17 mouse cellular contexts compared by ENCODE assay signal in the genomic region with DNA sequence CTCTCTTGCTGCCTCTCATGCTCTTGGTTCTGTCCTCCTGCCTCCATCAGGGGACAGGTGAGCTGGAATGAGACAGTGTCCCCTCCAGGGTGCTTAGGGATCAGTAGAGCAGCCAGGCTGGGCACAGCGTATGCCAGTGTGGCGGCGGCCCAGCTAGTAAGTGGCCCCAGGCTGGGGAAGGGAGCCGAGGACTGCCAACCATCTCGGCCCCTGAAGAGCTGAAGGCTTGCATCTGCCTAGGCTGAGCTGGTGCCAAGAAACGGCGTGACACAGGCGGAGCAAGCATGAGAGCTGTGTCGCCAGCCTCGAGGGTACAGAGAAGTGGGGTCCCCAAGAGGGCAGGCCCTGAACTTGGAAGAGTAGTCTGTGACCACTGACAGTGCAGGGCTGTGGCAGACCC. TPM values are rescaled to one million over a fixed set of nuclear protein-coding genes. Genes with fewer than 3 reads are reported as not detected.
DNase-seq lines count a peak whose midpoint lies in the region; TF ChIP-seq lines count a peak whose summit lies in the region.
"Had no signal": no experiment of that assay in that cellular context is flagged by ENCODE, and none has a peak within 500 bp of the region (broad histone marks: within the 10 kb centered on the region; RNA-seq: fewer than 3 reads in every experiment).

No protein-coding gene starts in this region.

- TF ChIP-seq CTCF in ES-Bruce4 (IDR thresholded peaks at IDR 0.05; ENCODE audit: low read depth, low read length): no peak
- TF ChIP-seq CTCF in brain, embryonic 14.5 days (IDR thresholded peaks at IDR 0.05; ENCODE audit: borderline replicate concordance, extremely low read depth, insufficient read depth, insufficient read length): no peak

- H3K4me3 ChIP-seq in ES-Bruce4 (ENCODE audit: low read depth, low read length): 0 out of 2 replicates have a peak overlapping the region, but pooled peaks have one; percentile 6
- H3K4me3 ChIP-seq: embryonic facial prominence, embryonic 13.5 days; liver, embryonic 13.5 days; myocyte had no signal

- H3K27me3 ChIP-seq in ES-Bruce4 (ENCODE audit: control insufficient read depth, insufficient read depth, low read length, poor library complexity, severe bottlenecking): no peaks in the 10 kb centered on the region
- H3K27me3 ChIP-seq: CH12.LX had no signal

- DNase-seq in layer of hippocampus, adult 9-11 months: peak; percentile 57
- no peak for DNase-seq in layer of hippocampus, adult 11-12 months (ENCODE audit: low spot score)
- DNase-seq in brain, embryonic 14.5 days (ENCODE audit: low read depth): peak; percentile 71
- DNase-seq in cerebellum, postnatal 25 days: peak; percentile 77 to 85
- DNase-seq in heart, postnatal 4 days: no peak
- DNase-seq in lung, postnatal 10 days: no peak
- DNase-seq: adrenal gland, adult 8-10 months; heart, postnatal 10 days; kidney, postnatal 25 days; liver, embryonic 13.5 days; thymus, postnatal 4 days had no signal

- no peak overlapping the region for H3K9ac ChIP-seq in ES-Bruce4 (ENCODE audit: low read depth, poor library complexity, severe bottlenecking)
- H3K9ac ChIP-seq: embryonic facial prominence, embryonic 13.5 days; liver, embryonic 13.5 days had no signal

- TF ChIP-seq POLR2A in ES-Bruce4 (IDR thresholded peaks at IDR 0.05; ENCODE audit: insufficient read depth, low read length): no peak
- no peak for TF ChIP-seq POLR2A in brain, embryonic 14.5 days (IDR thresholded peaks at IDR 0.05; ENCODE audit: borderline replicate concordance, extremely low read depth, insufficient read depth, insufficient read length, poor library complexity, severe bottlenecking)

- no peaks in the 10 kb centered on the region for H3K9me3 ChIP-seq in ES-Bruce4 (replicated peaks; ENCODE audit: control insufficient read depth, insufficient read depth, low read length, poor library complexity, severe bottlenecking)
- H3K9me3 ChIP-seq: embryonic facial prominence, embryonic 13.5 days; liver, embryonic 13.5 days had no signal

- peaks cover 2% of the 10 kb centered on the region for H3K4me1 ChIP-seq in ES-Bruce4 (ENCODE audit: control insufficient read depth, insufficient read depth, low read length)
- H3K4me1 ChIP-seq: embryonic facial prominence, embryonic 13.5 days had no signal

- TF ChIP-seq EP300 in ES-Bruce4 (IDR thresholded peaks at IDR 0.05; ENCODE audit: insufficient read depth, low read depth, low read length): no peak

- no peaks in the 10 kb centered on the region for H3K36me3 ChIP-seq in ES-Bruce4 (ENCODE audit: control insufficient read depth, insufficient read depth, low read length, poor library complexity, severe bottlenecking)
- H3K36me3 ChIP-seq: liver, embryonic 13.5 days had no signal

- H3K27ac ChIP-seq in ES-Bruce4 (ENCODE audit: insufficient read depth, low read length): no peak overlapping the region
- H3K27ac ChIP-seq: embryonic facial prominence, embryonic 13.5 days; liver, embryonic 13.5 days; stomach, postnatal 0 days had no signal

RNA-seq across cellular contexts. Expression of gene Cabp7, which starts 8.9 kb away (rescaled TPM):
- polyA plus RNA-seq in ES-Bruce4 (2011; ENCODE audit: insufficient read depth, insufficient read length, low read depth, missing spikeins): 3.1 and 3.5 TPM in 2 replicates
- 5.0 and 5.2 TPM in 2 replicates for polyA plus RNA-seq in brain, embryonic 14.5 days (2012; rRNA removed)
- not detected for total RNA-seq in heart, postnatal 4 days (2021)
- total RNA-seq: heart, adult 18-20 months; heart, postnatal 10 days had no signal
- polyA plus RNA-seq: liver, embryonic 13.5 days had no signal

RNA-seq across cellular contexts. Expression of gene Zmat5, which starts 33.2 kb away (rescaled TPM):
- 15.3 and 19.3 TPM in 2 replicates for polyA plus RNA-seq in ES-Bruce4 (2011; ENCODE audit: insufficient read depth, insufficient read length, low read depth, missing spikeins)
- polyA plus RNA-seq in brain, embryonic 14.5 days (2012; rRNA removed): 40.2 and 57.7 TPM in 2 replicates
- total RNA-seq in heart, postnatal 4 days (2021): 10 to 100 TPM; 22.1 to 23.4 TPM

RNA-seq across cellular contexts. Expression of gene Uqcr10, which starts 33.5 kb away (rescaled TPM):
- 245 and 325 TPM in 2 replicates for polyA plus RNA-seq in ES-Bruce4 (2011; ENCODE audit: insufficient read depth, insufficient read length, low read depth, missing spikeins)
- polyA plus RNA-seq in brain, embryonic 14.5 days (2012; rRNA removed): 554 and 676 TPM in 2 replicates
- total RNA-seq in heart, postnatal 4 days (2021): 1,000 to 10,000 TPM; 1,138 to 1,323 TPM

Comparison
In these comparisons a context has a peak if more than half of its experiments do, and no peak if none do; other contexts are left out.
1. DNase-seq: peak in layer of hippocampus, adult 9-11 months (single experiment), brain, embryonic 14.5 days (single experiment) and cerebellum, postnatal 25 days (2 of 2); none in layer of hippocampus, adult 11-12 months (single experiment), heart, postnatal 4 days (single experiment) and lung, postnatal 10 days (single experiment).